Mouse (Mus musculus): ENCODE data around the gene Cldn14.

Gene Cldn14

GRCm38 (mm10) chr16:93944301-93944700, 64.3 kb downstream of the Cldn14 start:
- no peak for DNase-seq (ENCODE audit: low spot score)

GRCm38 (mm10) chr16:93942796-93943502, 65.7 kb downstream of the Cldn14 start:
- no peak for DNase-seq (ENCODE audit: low spot score)

DNA sequence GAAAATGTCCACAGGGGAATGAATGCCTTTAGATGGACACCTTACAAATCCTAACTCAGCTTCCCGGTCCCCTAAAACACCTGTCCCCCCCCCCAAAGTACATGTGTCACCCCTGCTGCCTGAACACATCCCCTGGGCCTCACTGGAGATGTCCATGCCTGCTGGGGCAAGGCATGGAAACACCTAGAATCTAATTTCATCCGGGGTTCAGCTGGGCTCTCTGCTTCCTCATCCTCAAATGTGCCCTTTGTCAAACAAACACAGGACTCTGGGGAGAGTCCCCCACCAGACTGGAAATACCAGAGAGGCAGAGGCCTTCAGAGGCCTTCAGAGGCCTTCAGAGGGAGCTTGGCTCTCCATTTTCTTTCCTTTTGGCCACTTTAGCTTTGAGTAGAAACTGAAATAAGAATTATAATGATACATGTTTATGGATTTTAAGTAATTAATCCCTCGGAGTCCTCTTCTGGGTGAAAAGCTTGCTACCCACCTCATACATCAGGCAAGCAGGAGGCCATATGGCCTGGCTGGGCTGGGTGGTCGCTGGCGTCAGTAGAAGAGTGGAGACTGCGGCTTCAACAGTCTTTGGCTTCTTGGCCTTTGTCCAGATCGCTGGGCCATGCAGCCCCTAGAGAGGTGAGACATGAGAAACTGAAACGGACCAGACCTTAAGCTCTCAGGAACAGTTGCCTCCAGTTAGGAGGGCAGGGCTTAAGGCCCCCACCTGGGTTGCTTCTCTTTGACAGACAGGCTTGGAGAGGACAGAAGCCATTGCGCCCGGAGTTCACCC, 66.7 kb downstream of the Cldn14 start:
- DNase-seq (ENCODE audit: low spot score): no peak

DNA sequence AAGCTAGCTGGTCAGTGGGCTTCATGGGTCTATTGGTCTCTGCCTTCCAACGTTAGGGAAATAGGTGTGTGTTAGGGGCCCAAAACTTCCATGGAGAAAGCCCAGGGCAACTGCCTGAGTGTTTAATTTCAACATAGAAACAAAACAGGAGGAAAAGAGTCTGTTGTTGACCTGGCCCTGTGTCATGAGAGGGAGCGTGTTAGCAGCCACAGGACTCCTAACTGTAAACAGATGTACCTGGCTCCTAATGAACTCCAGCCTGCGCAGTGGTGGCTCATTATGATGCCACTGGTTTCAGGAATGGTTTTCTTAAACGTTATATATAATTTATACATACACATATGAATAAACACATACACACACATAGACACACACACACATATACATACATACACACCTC, 68.7 kb downstream of the Cldn14 start:
- no peak for DNase-seq (ENCODE audit: low spot score)

- peak; percentile 36 for DNase-seq (ENCODE audit: low spot score)
These were observed 70.2 kb downstream of the Cldn14 start for GRCm38 (mm10) chr16:93938400-93938846.

DNA sequence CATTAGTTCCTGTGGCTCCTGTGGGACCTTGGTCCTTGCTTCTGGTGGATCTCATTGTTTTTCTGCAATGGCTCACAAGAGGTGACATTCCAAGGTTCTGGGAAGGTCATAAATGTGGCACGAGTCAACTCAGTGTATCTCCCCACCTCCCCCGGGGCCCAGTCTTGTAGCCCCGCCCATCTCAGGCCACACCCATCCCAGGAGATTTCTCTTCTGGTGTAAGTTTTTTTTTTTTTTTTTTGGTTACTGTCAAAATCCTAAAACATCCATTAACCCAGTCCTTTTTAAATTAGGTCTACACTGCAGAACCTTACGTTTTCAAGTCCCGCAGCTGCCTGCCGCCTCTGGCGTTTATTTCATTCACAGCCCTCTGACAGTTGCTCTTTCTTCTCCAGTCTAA, 73.6 kb downstream of the Cldn14 start:
- DNase-seq (ENCODE audit: low spot score): no peak

GRCm38 (mm10) chr16:93934588-93934987, 74.0 kb downstream of the Cldn14 start:
- DNase-seq (ENCODE audit: low spot score): no peak

- no peak for DNase-seq (ENCODE audit: low spot score)
These were observed 76.2 kb downstream of the Cldn14 start for GRCm38 (mm10) chr16:93932185-93933168.

DNA sequence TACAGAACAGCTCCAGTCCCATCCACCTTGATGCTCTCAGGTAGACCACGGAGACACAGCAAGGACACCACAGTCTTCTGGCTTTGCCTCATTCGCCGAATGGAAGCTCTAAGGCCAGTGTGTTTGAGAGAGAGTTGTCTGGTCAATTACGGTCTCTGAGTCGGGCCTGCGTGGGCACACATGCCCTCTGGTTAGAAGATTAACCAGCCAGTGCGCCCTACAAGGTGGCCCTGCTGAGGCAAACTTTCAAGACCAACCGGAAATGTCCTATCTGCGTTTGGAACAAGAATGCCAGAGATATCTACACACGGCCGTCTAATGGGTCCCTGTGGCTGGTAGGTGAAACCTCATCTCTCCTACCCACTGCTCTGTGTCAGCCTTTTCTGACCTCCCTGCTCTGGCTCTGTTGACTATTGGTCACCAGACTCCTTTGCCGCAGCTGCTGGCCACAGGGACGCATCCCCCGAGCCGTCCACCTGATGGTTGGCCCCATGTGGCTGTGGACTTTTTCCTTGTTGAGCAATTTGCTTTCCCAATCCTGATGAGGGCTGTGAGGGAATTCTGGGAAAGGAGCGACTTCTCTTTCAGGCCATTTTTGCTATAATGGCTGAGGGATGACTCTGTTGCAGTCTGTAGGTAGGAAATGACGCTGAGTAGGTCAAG, 79.1 kb downstream of the Cldn14 start:
- no peak for DNase-seq (ENCODE audit: low spot score)

DNA sequence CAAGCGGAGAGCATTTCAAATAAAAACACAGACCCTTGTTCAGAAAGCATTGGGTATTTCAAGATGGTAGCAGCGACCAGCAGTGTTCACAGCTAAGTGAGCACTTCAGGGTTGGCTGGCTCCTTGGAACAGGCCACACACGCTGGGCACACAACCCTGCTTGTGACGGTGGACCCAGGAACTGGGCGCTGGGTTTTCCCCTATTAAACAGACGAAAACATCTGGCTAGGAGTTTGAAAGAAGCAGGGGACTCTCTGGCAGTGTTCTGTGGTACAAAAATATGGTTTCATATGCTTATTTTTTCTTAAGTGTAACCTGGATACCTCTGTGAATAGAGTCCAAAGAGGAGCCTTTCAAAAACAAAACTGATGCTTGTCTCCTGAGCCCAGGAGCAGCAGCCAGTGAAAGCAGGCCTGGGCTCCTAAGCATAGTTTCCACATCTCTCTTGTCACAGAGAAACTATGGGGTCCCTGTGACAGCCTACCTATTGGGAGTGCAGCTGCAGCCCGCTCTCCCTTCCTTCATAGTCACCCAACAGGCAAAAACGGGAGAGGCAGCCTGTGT, 82.9 kb downstream of the Cldn14 start:
- no peak for DNase-seq (ENCODE audit: low spot score)

DNA sequence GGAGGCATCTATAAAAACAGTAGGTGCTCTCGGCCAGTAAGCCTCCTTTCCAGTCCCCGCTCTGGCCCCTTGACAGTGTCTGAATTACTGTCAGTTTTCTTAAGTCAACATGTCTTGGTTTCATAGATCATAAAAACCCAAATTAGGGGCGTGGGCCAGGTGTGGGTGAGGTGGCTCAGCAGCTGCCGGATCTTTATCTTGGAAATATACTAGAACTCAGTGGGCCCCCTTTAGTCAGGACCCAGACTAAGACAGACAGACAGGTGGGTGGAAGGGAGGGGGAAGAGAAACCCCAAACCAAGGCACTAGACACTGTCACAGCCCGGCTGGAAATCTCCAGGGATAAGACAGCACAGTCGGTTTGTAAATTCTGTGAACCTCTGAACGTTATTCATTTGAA, 84.8 kb downstream of the Cldn14 start:
- no peak for DNase-seq (ENCODE audit: low spot score)

- DNase-seq (ENCODE audit: low spot score): no peak
These were observed 85.7 kb downstream of the Cldn14 start for GRCm38 (mm10) chr16:93922835-93923389.

- no peak for DNase-seq (ENCODE audit: low spot score)
These were observed 88.0 kb downstream of the Cldn14 start for GRCm38 (mm10) chr16:93920673-93921072.

GRCm38 (mm10) chr16:93919189-93919588, 89.4 kb downstream of the Cldn14 start:
- DNase-seq (ENCODE audit: low spot score): no peak

DNA sequence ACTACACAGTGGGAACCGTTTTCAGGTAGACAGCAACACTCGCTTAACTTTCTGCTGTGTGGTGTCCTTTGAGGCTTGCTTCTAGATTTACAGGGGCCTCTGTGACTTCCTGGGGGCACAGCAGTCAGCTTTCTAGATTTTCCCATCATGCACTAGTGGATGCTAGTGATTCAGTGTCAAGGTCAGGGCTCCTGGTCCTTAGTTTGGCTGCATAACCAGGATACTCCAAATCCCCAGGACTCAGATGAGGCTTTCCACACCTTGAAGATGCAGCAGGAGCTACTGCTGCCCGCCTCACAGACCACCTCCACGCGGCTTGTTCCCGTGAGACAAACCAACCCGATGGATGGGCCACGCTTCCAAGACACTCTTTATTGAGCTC, 90.0 kb downstream of the Cldn14 start:
- DNase-seq (ENCODE audit: low spot score): no peak

DNA sequence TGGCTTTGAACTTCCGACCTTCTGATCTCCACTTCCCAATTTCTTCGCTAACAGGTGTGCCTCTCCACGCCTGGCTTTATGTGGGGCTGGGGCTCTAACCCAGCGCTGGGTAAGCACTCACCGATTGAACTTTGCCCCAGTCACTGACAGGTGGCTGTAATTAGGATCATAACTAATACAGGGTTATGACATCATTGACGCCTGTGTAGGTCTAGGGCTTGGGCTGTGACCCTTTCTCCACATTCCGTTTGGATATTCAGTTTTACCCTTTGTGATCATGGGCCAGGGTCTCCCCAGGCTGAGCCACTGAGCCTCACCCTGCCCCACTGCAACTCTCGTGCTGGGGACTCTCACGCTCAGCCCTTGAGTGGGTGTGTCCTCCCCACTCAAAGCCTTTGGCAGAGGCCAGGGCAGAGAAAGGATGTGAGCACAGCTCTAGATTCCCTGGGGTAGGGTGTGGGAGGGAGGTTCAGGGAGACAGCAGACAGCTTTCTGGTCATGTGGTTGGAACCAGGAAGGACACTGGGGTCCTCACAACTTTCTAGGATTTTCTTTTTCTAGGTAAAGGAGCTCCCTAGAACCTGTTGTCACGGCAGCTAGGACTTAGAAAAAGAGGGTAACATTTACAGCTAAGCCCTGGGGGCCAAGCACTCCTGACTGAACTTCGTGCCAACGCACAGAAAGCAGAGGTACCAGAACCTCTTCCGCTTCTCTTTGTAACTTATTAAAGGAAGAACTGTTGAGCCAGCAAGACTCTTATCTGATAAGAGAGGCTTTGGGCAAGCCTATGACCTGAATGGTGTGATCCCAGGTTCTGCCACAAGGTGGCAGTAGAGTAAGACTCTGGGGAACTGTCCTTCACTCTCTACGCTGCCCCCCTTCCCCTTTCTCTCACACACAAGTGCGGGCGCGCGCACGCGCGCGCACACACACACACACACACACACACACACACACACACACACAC, 90.6 kb downstream of the Cldn14 start:
- DNase-seq (ENCODE audit: low spot score): peak; percentile 51

- no peak for DNase-seq (ENCODE audit: low spot score)
These were observed 93.2 kb downstream of the Cldn14 start for GRCm38 (mm10) chr16:93915338-93915849.

DNA sequence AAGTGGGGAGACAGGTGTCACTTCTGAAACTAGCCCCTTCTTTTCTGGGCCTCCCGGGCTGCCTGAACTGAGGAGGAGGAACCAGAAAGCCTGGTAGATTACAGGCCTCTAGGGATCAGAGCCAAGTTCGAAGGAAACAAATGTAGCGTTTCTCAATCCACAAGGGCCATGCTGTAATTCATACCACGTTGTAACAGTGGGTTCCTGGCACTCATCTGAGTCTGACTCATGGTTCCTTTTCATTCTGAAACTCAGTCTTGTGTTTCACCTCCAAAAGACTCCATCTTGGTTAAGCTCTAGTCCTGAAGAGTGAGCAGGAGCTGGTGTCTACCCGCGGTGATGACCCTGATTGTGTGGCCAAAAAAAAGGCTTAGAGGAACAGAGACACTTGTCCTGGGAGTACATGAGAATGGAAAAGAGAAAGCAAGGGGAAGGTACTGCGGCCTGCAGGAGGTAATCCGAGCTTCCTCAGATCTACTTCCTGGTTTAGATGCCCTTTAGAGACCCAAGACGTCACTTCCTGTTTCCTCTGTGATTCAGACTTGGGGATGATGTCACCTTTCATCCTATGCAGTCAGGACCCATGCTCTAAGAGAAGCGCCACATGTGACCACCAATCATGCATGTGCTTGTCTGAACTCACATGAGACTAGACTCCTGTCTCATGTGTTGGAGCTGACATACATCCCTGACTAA, 94.6 kb downstream of the Cldn14 start:
- DNase-seq (ENCODE audit: low spot score): no peak

DNA sequence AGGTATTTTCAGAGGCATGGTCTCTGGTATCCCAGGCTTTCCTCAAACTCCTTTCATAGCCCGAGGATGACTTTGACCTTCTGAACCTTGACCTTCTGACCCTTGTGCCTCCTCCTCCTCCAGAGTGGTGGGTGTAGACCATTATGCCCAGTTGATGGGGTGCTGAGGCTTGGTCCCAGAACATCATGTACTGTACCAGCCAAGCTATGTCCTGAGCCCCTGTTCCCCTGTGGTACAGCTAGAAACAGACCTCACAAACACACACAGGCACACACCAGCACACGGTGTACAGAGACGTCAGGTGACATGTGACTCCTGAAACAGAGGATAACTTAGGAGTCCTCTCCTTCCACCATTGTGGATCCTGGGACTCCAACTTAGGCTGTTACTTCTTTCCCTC, 95.8 kb downstream of the Cldn14 start:
- DNase-seq (ENCODE audit: low spot score): no peak

All from ovary, postnatal 10 days (tissue).